Mouse (Mus musculus) E14TG2a.4 (cell line): ENCODE data around the gene Zfp37.

Experiments used
- CTCF ChIP-seq: conservative IDR thresholded peaks from 2 replicates; pipeline ENCODE4 v1.5.1; 2014; ENCODE audit warnings: low read length
- POU5F1 ChIP-seq: IDR thresholded peaks from 2 replicates; pipeline ENCODE4 v1.6.1; 2014; ENCODE audit warnings: low read length, borderline replicate concordance

- TF ChIP-seq CTCF = no peak
- no peak for TF ChIP-seq POU5F1
Measured at GRCm38 (mm10) chr4:62265154-62265836, 34.4 kb upstream of the Zfp37 start.
